Mouse (Mus musculus): ENCODE data around the gene Pdpn.

Gene Pdpn

DNA sequence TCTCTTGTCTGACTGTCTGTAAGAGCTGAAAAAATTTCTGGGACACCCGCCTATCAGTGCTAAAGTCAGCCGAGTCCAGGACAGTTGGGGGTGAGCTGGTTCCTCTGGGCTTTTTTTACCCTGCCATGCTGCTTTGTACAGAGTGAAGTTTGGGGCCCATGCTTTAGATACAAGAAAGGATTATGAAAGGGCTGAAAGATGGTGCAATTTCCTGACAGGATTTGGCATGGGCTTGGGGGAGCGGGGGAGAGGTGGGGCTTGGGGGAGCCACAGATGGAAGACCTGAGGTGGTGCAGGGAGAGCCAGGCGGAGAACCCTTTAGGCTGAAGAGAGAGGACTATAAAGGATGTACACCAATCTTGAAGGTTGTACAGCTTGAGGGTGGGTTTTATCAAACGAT, 60.2 kb downstream of the Pdpn start:
- DNase-seq (ENCODE audit: low spot score), result no peak

DNA sequence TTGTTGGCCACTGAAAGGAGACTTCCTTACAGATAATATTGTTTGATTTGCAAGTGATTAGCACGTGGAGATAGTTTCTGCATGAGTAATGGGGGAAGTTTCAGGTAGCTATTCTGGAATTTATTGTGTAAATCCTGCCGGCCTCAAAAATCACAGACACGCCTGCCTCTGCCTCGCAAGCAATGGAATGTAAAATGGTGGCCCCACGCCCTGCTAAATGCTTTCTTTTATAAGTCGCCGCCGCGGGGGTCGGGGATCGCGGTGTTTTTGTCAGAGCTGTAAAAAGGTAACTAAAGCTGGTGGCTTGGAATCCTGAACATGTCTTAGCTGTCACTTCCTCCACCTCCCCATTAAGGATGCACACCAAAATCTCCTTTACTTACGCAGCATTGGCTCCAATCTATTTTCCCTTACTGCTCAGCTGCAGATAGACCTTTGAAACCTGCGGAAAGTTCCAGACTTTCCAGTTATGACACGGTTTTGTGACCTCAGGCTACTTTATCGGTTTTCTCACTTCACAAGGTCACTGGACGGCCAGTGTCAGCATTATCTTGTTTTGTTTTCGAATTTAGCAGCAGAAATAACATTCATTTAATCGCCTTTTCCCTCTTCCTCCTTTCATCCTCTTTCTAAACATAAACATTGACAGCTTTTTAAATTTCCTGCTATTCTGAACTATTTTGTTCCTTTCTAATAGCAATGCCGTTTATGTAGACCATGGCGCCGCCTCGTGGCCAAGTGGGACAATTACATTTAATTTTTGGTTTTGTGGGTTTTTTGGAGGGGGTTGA, 60.9 kb downstream of the Pdpn start:
- DNase-seq (ENCODE audit: low spot score), result peak; percentile 51

DNA sequence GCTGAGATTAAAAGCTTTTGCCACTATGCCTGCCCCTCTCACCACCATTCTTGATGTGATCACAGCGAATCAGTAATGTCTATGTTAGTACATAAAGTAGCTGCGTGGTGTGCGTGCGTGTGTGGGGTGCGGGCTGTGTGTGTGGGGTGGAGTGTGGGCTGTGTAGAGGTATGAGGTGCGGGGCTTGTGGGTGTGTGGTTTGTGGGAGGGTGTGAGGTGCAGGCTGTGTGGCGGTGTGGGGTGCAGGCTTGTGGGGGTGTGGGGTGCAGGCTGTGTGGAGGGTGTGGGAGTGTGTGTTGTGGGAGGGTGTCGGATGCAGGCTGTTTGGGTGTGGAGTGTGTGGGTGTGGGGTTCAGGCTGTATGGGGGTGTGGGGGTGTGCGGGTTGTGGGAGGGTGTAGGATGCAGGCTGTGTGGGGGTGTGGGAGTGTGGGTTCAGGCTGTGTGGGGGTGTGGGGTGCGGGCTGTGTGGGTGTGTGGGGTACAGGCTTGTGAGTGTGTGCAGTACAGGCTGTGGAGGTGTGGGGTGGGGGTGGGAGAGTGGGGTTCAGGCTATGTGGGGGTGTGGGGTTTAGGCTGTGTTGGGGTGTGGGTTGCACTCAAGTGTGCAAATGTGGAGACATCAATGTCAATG, 67.5 kb downstream of the Pdpn start:
- DNase-seq (ENCODE audit: low spot score), result no peak

DNA sequence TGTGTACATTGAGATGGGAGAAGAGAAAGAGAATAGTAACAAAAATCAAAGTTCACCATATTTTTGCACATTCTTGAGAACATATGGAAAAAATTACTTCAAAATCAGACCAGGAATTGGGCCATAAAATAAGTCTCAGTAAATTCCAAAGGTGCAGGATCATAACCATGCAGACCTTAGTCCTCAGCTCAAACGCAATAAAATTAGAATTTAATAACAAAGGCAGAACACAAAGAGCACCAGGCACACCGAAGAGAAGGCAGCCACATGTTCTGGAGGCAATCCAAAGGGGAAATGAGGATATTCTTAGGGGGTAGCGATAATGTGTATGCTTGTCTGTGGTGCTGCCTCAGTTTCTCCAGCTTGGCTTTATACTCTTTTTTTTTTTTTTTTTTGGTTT, 68.3 kb downstream of the Pdpn start:
- DNase-seq (ENCODE audit: low spot score), result no peak

DNA sequence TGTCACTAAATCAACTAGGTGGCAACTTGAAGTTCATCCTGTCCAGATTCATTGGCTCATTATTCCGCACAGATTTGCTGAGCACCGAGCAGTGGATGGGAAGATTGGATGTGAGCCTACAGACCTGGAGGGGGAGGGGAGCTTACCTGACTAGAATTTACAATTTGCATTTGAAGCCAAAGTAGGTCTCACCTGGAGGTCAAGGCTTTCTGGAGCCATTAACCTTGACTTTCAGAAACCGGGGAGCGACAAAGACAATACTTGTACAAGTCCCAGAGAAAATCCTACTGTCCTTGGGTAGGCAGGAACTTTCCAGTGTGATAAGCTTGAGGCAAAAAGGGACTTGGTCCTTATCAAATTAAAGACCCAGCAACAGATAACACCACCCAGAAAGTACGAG, 71.4 kb downstream of the Pdpn start:
- DNase-seq (ENCODE audit: low spot score), result no peak

DNA sequence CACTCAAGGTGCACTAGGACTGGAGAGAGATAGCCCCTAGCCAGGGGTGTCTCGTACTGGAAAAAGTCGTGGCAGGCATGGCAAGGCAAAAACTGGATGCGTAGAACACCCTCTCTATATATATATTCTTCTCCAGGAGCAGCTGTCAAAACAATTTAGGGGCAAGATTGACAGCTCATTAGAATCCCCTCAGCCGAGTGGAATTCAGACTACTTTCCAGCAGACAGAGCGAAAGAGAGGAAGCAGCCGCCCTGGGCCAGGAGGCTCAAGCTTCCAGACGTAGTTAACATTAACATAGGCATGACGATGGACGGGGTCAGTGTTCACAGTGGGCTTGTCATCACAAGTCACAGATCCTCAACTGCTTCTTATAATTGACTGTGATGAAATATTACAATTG, 73.5 kb downstream of the Pdpn start:
- no peak for DNase-seq (ENCODE audit: low spot score)

DNA sequence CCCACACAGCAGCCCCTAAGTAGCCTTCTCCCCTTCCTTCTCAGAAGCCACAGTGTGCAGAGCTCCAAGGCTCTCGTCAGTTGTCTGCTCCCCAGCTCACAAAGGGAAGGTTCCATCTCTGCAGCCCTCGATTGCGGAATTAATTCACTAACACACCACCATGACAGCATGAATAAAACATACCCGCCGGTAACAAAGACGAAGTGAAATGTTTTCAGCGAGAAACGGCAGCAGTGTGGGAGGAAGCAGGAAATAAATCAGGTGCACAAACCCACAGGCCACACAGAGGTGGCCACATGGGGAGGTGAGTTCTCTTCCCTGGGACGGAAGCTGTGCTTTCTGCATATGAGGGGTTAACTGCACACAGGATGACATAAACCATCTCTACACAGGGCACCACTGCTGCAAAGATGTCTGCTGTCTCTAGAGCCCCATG, 80.0 kb downstream of the Pdpn start:
- DNase-seq (ENCODE audit: low spot score), result no peak

DNA sequence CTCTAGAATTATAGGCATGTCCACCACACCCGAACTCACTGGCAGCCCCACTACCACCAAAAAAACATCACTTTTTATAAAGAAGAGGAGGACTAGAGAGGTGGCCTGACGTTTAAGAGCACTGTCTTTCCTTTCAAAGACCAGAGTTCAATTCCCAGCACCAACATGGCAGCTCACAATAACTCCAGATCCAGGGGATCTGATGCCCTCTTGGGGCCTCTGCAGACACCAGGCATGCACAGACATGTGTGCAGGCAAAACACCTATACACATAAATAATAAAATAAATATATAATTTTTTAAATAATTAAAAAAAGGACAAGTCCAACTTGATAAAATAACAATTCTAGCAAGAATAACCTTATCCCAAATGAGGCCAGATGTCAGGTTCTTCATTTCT, 80.5 kb downstream of the Pdpn start:
- DNase-seq (ENCODE audit: low spot score), result no peak
